Mouse (Mus musculus) embryo, embryonic 9.5 days (tissue): Measurements from ENCODE around the gene Pip5k1b.

Experiments
- DNase-seq: peaks from one replicate; pipeline ENCODE4 v3.0.0-alpha.2; 2017; ENCODE audit errors: extremely low spot score

Pip5k1b gene

GRCm38 (mm10) chr19:24543386-24544350 lies 12.0 kb downstream of the Pip5k1b start:
- DNase-seq: no peak

DNA sequence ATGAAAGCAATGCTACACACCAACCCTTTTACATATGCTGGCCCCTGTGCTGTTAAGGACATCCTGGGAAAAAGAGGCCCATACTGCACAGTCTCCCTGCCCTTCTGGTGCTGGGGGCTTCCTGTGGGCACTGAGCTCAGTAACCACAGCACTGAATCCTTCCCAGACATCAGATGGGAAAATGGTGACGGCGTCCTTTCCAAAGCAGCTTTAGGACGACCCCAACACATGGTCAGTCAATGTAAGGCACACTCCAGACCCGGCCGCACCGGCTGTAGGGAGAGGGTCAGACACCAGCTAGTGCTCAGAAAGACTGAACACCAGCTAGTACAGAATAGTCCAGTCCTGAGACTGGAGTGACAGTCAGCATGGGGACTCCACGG lies 13.4 kb downstream of the Pip5k1b start:
- no peak for DNase-seq

GRCm38 (mm10) chr19:24541669-24542292 lies 13.9 kb downstream of the Pip5k1b start:
- DNase-seq: no peak

DNA sequence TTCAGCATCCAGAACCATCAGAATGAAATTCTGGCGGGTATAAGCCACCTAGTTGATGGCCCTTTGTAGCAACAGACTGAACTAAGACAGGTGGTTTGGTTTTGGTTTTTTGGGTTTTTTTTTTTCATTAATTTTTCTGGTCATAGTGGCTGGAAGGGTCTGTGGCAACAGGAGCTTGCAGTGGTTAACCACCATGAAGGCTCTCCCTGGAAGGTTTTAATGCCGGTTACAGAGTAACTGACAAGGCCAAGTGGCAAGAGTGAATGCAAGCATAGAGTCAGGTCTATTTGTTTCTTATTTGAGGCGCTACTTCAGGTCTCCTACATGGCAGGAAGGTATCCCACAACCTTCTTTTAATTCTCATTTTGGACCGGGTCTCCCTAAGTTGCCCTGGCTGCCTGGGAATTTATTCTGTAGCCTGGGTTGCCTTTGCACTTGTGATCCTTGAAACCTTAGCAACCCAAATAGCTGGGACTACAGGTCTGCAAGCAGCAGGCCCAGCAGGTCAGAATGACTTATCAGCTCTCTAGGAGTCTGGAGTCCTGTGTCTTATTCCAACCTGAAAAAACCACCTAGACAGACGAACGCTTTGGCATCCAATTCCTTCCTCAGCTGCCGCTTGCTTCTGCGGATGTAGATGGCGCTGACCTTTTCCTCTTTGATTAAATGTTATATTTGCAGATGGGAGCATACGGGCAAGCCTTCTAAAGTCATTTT lies 14.6 kb downstream of the Pip5k1b start:
- DNase-seq: no peak

- no peak for DNase-seq
These were observed 16.6 kb downstream of the Pip5k1b start for GRCm38 (mm10) chr19:24539041-24539440.

- no peak for DNase-seq
These were observed 17.5 kb downstream of the Pip5k1b start for GRCm38 (mm10) chr19:24538181-24538580.

GRCm38 (mm10) chr19:24537691-24538090 lies 18.0 kb downstream of the Pip5k1b start:
- no peak for DNase-seq

DNA sequence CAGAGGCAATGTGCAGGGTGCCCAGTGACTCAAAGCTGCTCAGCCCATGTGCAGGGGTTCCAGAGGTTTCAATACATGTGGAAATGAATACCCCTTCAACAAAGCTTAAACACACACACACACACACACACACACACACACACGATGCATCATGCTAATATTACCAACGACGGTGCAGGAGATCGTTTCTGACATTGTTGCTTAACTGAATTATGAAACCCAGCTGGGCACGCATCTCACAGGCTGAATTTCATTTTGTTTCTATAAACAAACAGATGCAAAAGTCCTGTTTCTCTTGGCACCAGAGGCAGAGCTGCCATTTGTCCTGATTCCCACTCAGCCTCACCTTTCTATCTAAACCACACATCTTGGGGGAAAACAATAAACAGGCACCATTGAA lies 18.8 kb downstream of the Pip5k1b start:
- no peak for DNase-seq

DNA sequence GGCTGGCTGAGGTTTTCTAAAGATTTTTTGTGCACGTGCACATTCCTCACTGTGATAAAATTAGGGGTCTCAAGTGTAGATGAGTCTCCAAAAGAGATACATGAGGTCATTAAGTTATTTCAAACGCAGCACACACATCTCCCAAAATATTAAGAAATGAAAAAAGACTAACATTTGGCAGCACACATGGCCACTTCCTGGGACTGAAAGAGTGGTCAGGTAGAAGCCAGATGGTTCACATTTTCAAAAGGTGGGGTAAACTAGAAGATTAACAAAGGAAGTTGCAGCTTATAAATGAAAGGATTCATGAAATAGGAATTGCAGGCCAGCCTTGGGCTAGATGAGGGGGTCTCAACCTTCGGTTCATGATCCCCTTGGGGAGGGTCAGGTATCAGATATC lies 19.4 kb downstream of the Pip5k1b start:
- no peak for DNase-seq

GRCm38 (mm10) chr19:24535161-24535560 lies 20.5 kb downstream of the Pip5k1b start:
- DNase-seq: no peak

GRCm38 (mm10) chr19:24534733-24535132 lies 20.9 kb downstream of the Pip5k1b start:
- DNase-seq: no peak

DNA sequence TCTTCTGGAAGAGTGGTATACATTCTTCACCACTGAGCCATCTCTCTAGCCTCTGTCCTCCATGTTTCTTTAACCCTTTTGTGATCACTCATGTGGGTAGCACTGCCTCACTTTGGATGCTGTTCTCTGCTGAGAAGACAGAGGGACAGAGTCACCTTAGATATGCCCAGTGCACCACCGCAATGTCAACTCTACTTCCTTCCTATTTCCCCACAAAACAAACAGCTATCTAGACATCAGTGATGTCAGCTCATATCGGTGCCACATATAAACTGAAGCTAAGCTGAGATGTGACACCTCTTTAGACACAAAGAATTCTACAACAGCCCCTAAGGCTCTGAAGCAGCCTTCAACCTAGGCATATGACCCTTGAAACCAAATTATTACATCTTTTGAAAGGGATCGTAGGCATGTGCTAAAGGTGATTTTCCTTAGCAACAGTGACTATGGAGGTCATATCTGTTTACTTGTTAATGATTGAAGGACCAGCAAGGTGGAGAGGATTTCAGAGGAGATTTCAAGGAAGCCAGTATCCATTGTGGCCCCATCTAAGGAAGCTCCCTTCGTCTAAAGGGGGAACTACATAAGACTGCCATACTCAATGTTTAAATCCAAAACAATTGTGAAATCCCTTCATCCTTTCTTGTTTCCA lies 26.6 kb downstream of the Pip5k1b start:
- no peak for DNase-seq

- DNase-seq: no peak
These were observed 27.4 kb downstream of the Pip5k1b start for GRCm38 (mm10) chr19:24528129-24528730.

GRCm38 (mm10) chr19:24527613-24527948 lies 28.1 kb downstream of the Pip5k1b start:
- DNase-seq: no peak

- no peak for DNase-seq
These were observed 28.7 kb downstream of the Pip5k1b start for GRCm38 (mm10) chr19:24526731-24527612.

- no peak for DNase-seq
These were observed 32.0 kb downstream of the Pip5k1b start for GRCm38 (mm10) chr19:24523476-24524313.

GRCm38 (mm10) chr19:24521997-24522396 lies 33.7 kb downstream of the Pip5k1b start:
- no peak for DNase-seq

GRCm38 (mm10) chr19:24521146-24521545 lies 34.5 kb downstream of the Pip5k1b start:
- no peak for DNase-seq

DNA sequence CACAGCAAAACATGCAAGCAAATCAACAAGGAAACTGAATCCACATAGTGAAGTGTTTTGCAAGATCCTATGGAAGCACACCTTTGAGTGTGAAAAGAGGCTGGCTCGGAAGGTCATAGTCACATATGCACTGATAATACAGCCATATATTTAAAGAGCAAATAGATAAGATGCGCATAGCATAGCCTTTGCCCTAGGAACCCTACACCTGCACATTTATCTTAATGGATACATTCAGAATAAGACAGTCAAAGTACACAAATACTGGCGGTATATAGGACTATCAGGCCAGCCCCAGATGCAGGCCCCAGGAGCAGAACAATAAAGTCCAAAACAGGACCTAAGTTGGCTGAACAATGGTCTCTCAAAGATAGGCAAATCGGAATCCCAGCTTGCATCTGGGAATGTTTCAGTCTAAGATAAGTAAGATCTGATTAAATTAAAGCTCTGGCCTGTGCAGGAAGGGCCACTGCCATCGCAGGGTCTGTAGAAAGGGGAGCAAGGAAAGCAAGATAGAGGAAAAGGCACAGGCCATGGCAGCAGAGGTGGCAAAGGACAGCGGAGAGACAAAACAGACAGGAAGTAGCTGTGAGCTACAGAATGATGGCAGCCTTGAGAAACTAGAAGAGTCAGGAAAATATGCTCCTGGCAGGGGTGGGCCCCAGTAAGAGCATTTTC lies 35.8 kb downstream of the Pip5k1b start:
- no peak for DNase-seq
